Mouse (Mus musculus) CH12.LX (cell line): ENCODE results near the gene Lamtor2. TPM values are rescaled to one million over a fixed set of nuclear protein-coding genes. Genes with fewer than 3 reads are reported as not detected.

ENCODE experiments used
- DNase-seq: peaks from one replicate; pipeline ENCODE4 v3.0.0-alpha.2; 2013; ENCODE audit errors: extremely low read depth
- H3K27ac ChIP-seq: 2 replicates; pipeline ENCODE4 v1.5.1; 2012; ENCODE audit warnings: low read depth, mild to moderate bottlenecking, control low read depth, moderate library complexity; ENCODE audit not compliant: insufficient read depth
- H3K27me3 ChIP-seq: replicated peaks from 2 replicates; pipeline ENCODE3; 2012; ENCODE audit warnings: inconsistent platforms
- H3K36me3 ChIP-seq, 2 experiments: replicated peaks in 1 of 2; 2 replicates each; pipeline versions ENCODE3 to v1.6.1; 2012; ENCODE audit warnings: inconsistent platforms in 1 of 2, low read length in 1 of 2, mild to moderate bottlenecking in 1 of 2, mixed read lengths in 1 of 2, moderate library complexity in 1 of 2; ENCODE audit not compliant: control insufficient read depth in 1 of 2, insufficient read depth in 1 of 2
- H3K4me1 ChIP-seq, 2 experiments: 2 replicates each; pipeline ENCODE4 v1.6.1; 2012; ENCODE audit warnings: inconsistent platforms in 1 of 2, moderate library complexity in 1 of 2; ENCODE audit not compliant: insufficient read depth in 2 of 2, control insufficient read depth in 1 of 2
- H3K4me2 ChIP-seq: 2 replicates; pipeline ENCODE4 v1.6.1; 2012; ENCODE audit warnings: low read depth, mild to moderate bottlenecking, control low read depth; ENCODE audit not compliant: poor library complexity, insufficient read depth, severe bottlenecking
- H3K4me3 ChIP-seq, 3 experiments: fragments of 150-350 bp in 1 of 3; sonication (generic) in 1 of 3; replicated peaks in 1 of 3; 2 replicates each; pipeline versions ENCODE3 to v1.5.1; 2011 to 2012; ENCODE audit warnings: low read depth in 2 of 3, low read length in 2 of 3, mild to moderate bottlenecking in 2 of 3, moderate library complexity in 2 of 3, control low read depth in 1 of 3, improper control_type of control experiment in 1 of 3, inconsistent platforms in 1 of 3, mixed read lengths in 1 of 3; ENCODE audit not compliant: poor library complexity in 1 of 3
- H3K79me2 ChIP-seq: replicated peaks from 2 replicates; pipeline ENCODE4 v1.6.1; 2012; ENCODE audit warnings: mild to moderate bottlenecking, moderate library complexity; ENCODE audit not compliant: control insufficient read depth, poor library complexity, insufficient read depth, severe bottlenecking; ENCODE audit errors: extremely low read depth
- H3K9ac ChIP-seq: 2 replicates; pipeline ENCODE4 v1.6.1; 2012; ENCODE audit warnings: low read depth, mild to moderate bottlenecking, control low read depth, moderate library complexity; ENCODE audit not compliant: insufficient read depth
- H3K9me3 ChIP-seq: replicated peaks from 2 replicates; pipeline ENCODE3; 2012; ENCODE audit warnings: low read length, inconsistent platforms, mixed read lengths
- CHD1 ChIP-seq: IDR thresholded peaks from 2 replicates; pipeline ENCODE4 v1.6.1; 2012; ENCODE audit warnings: low read depth, low read length, improper control_type of control experiment, inconsistent platforms
- CHD2 ChIP-seq: IDR thresholded peaks from 2 replicates; pipeline ENCODE4 v1.6.1; 2011; ENCODE audit warnings: low read length, improper control_type of control experiment
- E2F4 ChIP-seq: IDR thresholded peaks from 2 replicates; pipeline ENCODE4 v1.6.1; 2011; ENCODE audit warnings: low read depth, low read length, improper control_type of control experiment; ENCODE audit not compliant: insufficient replicate concordance
- ELF1 ChIP-seq: IDR thresholded peaks from 2 replicates; pipeline ENCODE4 v1.6.1; 2014; ENCODE audit warnings: low read depth, mild to moderate bottlenecking, inconsistent platforms, low read length, improper control_type of control experiment
- ETS1 ChIP-seq: conservative IDR thresholded peaks from 2 replicates; pipeline ENCODE4 v1.6.1; 2012; ENCODE audit warnings: low read depth, mild to moderate bottlenecking, inconsistent platforms, low read length, improper control_type of control experiment, moderate library complexity
- GABPA ChIP-seq: IDR thresholded peaks from 2 replicates; pipeline ENCODE4 v1.6.1; 2012; ENCODE audit warnings: low read depth, low read length, improper control_type of control experiment, inconsistent platforms; ENCODE audit not compliant: insufficient replicate concordance
- HCFC1 ChIP-seq: IDR thresholded peaks from 2 replicates; pipeline ENCODE4 v1.6.1; 2012; ENCODE audit warnings: low read depth, mild to moderate bottlenecking, inconsistent platforms, low read length, improper control_type of control experiment
- IRF4 ChIP-seq: IDR thresholded peaks from 2 replicates; pipeline ENCODE4 v1.6.1; 2014; ENCODE audit warnings: low read depth, mild to moderate bottlenecking, inconsistent platforms, low read length, improper control_type of control experiment
- JUN ChIP-seq: IDR thresholded peaks from 2 replicates; pipeline ENCODE4 v1.6.1; 2011; ENCODE audit warnings: low read depth, mild to moderate bottlenecking, low read length, improper control_type of control experiment, moderate library complexity; ENCODE audit not compliant: insufficient read depth
- JUND ChIP-seq: conservative IDR thresholded peaks from 2 replicates; pipeline ENCODE4 v1.6.1; 2011; ENCODE audit warnings: low read depth, low read length, improper control_type of control experiment
- MEF2A ChIP-seq: IDR thresholded peaks from 2 replicates; pipeline ENCODE4 v1.6.1; 2014; ENCODE audit warnings: low read depth, mild to moderate bottlenecking, inconsistent platforms, low read length, improper control_type of control experiment, borderline replicate concordance
- NELFE ChIP-seq: IDR thresholded peaks from 2 replicates; pipeline ENCODE4 v1.6.1; 2011; ENCODE audit warnings: low read depth, low read length, improper control_type of control experiment
- NRF1 ChIP-seq: IDR thresholded peaks from 2 replicates; pipeline ENCODE4 v1.6.1; 2014; ENCODE audit warnings: low read depth, mild to moderate bottlenecking, inconsistent platforms, low read length, improper control_type of control experiment, moderate library complexity
- PAX5 ChIP-seq: IDR thresholded peaks from 2 replicates; pipeline ENCODE4 v1.6.1; 2012; ENCODE audit warnings: low read length, inconsistent platforms, mixed read lengths
- POLR2A ChIP-seq: IDR thresholded peaks from 2 replicates; pipeline ENCODE4 v1.6.1; 2011; ENCODE audit warnings: low read depth, mild to moderate bottlenecking, improper control_type of control experiment, low read length
- POLR2AphosphoS2 ChIP-seq: IDR thresholded peaks from 2 replicates; pipeline ENCODE4 v1.6.1; 2011; ENCODE audit warnings: low read depth, low read length, improper control_type of control experiment
- SIN3A ChIP-seq: IDR thresholded peaks from 2 replicates; pipeline ENCODE4 v1.6.1; 2012; ENCODE audit warnings: low read length, improper control_type of control experiment, inconsistent platforms
- SMC3 ChIP-seq: IDR thresholded peaks from 2 replicates; pipeline ENCODE4 v1.6.1; 2011; ENCODE audit warnings: low read depth, low read length, improper control_type of control experiment
- TBP ChIP-seq: conservative IDR thresholded peaks from 2 replicates; pipeline ENCODE4 v1.6.1; 2011; ENCODE audit warnings: low read depth, low read length, improper control_type of control experiment
- TCF12 ChIP-seq: IDR thresholded peaks from 2 replicates; pipeline ENCODE4 v1.6.1; 2014; ENCODE audit warnings: low read depth, mild to moderate bottlenecking, inconsistent platforms, low read length, improper control_type of control experiment
- UBTF ChIP-seq: IDR thresholded peaks from 2 replicates; pipeline ENCODE4 v1.6.1; 2012; ENCODE audit warnings: low read depth, mild to moderate bottlenecking, inconsistent platforms, low read length, improper control_type of control experiment, moderate library complexity
- dilution Hi-C: fragments of 300-500 bp; cut with MboI; formaldehyde crosslinking; loops from 2 replicates; pipeline ENCODE4 v1.14.3; 2020; ENCODE audit warnings: low sequenced_read_pairs; ENCODE audit not compliant: extremely low pct_unique_long_range_greater_than_20kb, extremely low pct_ligation_motif_present
- in situ Hi-C: fragments of 300-500 bp; cut with MboI; formaldehyde crosslinking; loops from 3 replicates; pipeline ENCODE4 v1.14.3; 2019; ENCODE audit warnings: low sequenced_read_pairs, low pct_ligation_motif_present, low pct_unique_long_range_greater_than_20kb, mixed read lengths
- polyA plus RNA-seq: library from polyadenylated mRNA; unstranded; fragments of >175 nt; gene quantifications from 2 replicates; pipeline ENCODE4 v1.2.1, GENCODE M21; 2012; ENCODE audit warnings: low read depth; ENCODE audit not compliant: insufficient read length
- total RNA-seq, 2 experiments: library from RNA; depleted of rRNA; stranded (reverse); fragments of 300-350 nt in 1 of 2; fragments of >200 nt in 1 of 2; gene quantifications; 2 replicates each; pipeline ENCODE4 v1.2.3; 2012 to 2014

Gene Lamtor2
- total and polyA plus RNA-seq, 3 experiments: 44.0 to 96.6 (median 56.0) TPM

DNA sequence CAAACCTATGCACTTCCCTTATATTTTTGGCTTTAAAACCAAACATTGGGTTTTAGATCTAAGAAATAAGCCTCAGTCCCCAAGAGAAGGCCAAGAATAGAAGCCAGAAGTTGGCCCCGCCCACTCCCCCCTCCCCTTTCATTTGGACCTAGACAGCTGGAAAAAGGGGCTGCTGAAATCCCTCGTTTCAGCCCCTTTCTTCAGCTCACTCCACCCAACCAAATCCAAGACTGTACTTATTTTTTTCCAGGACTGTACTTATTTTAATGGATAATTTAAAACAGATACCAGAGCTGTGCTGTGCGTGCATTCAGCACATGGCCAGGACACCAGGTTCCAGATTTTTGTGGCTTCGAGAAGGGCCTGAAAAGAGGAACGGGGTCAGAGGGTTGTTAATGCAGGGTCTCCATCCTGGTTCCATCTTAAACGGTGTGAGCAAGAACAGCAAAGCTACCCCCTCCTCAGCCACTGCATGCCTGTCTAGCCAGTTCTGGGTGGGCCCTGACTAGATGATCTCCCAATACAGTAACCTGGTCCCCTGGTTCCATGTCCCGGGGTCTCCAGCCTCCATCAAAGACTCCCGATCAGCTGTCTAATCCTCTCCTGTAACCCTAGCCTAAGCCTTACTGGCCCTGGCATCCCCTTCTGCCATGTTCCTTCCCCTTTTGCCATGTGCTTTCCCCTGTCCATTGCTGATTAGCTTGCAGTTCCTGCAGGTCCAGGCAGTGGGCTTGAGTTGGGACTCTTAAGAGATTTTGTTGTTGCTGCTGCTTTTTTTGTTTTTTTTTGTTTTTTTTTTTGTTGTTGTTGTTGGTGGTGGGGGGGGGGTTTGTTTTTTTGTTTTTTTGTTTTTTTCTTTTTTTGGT, 48.8 kb downstream of the Lamtor2 start:
- H3K4me3 ChIP-seq: no peak overlapping the region
- peaks cover 10 to 71% of the 10 kb centered on the region in 2 experiments for H3K4me1 ChIP-seq
- no peak overlapping the region for H3K27ac ChIP-seq
- no peaks in the 10 kb centered on the region for H3K9me3 ChIP-seq
- DNase-seq: no peak
- peaks cover 10% of the 10 kb centered on the region for H3K27me3 ChIP-seq
- no peak overlapping the region for H3K4me2 ChIP-seq
- H3K79me2 ChIP-seq: no peaks in the 10 kb centered on the region; the same call in 1 of the 2 replicates
- no peaks in the 10 kb centered on the region for H3K36me3 ChIP-seq
- in situ Hi-C loops (no loop called here), dilution Hi-C loops (no loop called here)
- H3K9ac ChIP-seq: no peak overlapping the region
- TF ChIP-seq E2F4 (no peak), IRF4 (no peak), ETS1 (no peak), SIN3A (no peak)

GRCm38 (mm10) chr3:88503505-88503863, 49.4 kb downstream of the Lamtor2 start:
- Histone ChIP-seq H3K4me1 (peaks cover 10 to 65% of the 10 kb centered on the region in 2 experiments), H3K79me2 (no peaks in the 10 kb centered on the region; the same call in 1 of the 2 replicates), H3K27ac (no peak overlapping the region), H3K9ac (no peak overlapping the region), H3K27me3 (peaks cover 10% of the 10 kb centered on the region), H3K9me3 (no peaks in the 10 kb centered on the region), H3K36me3 (no peaks in the 10 kb centered on the region), H3K4me3 (peak overlapping the region in 1 of 3 experiments; percentile 87), H3K4me2 (peak overlapping the region; percentile 79; the same call in 1 of the 2 replicates)
- in situ Hi-C loops: no loop called here
- DNase-seq: no peak
- TF ChIP-seq CHD2: peak; percentile 34; the same call in 1 of the 2 replicates
- no peak for TF ChIP-seq JUND
- 0 out of 2 replicates have a peak, but pooled peaks have one; percentile 20 for TF ChIP-seq CHD1
- dilution Hi-C loops: no loop called here

DNA sequence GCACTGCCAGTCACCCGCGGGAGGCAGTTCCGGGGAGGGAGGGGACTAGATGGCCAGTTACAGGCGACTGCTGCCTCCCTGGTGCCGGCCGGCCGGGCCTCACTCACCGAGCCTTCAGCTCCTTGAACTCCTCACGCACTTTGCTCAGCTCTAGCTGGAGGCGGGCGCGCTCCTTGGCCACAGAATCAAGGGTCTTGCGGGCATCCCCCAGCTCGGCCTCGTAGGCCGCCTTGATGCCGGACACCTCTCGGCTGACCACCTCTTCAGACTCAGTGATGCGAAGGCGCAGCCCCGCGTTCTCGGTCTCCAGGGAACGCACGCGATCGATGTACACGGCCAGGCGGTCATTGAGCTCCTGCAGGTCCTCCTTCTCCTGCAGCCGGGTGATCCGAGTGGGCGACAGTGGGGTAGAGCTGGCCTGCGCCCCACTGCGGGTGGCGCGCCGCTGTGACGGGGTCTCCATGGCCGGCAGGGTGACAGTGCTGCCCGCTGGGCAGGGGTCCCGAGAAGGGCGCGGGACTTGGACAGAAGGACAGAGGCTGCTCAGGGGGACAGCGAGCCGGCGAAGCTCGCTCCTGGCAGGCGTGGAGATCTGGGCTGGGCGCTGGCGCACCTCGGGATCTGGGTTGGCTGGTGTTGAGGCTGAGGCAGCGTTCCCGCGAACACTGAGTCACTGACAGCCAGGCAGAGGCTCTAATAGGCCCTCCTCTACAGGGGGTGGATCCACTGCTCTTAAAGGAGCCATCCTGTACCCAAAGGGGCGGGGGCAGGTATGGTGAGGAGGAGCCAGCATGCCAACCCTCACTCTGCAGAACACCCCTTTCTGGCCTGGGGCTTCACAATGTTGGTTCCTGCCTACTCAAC, 50.0 kb downstream of the Lamtor2 start:
- peaks cover 10% of the 10 kb centered on the region for H3K27me3 ChIP-seq
- peak overlapping the region; percentile 79 for H3K4me2 ChIP-seq
- H3K79me2 ChIP-seq: no peaks in the 10 kb centered on the region; the same call in 1 of the 2 replicates
- peak; percentile 87 for DNase-seq
- peak overlapping the region; percentile 62 to 87 (median 87) for H3K4me3 ChIP-seq
- peaks cover 0 to 6% of the 10 kb centered on the region in 2 experiments for H3K36me3 ChIP-seq
- dilution Hi-C loops (no loop called here), in situ Hi-C loops (no loop called here)
- H3K9ac ChIP-seq: peak overlapping the region; percentile 64
- H3K9me3 ChIP-seq: no peaks in the 10 kb centered on the region
- no peak overlapping the region for H3K27ac ChIP-seq
- peaks cover 10 to 60% of the 10 kb centered on the region in 2 experiments for H3K4me1 ChIP-seq
- TF ChIP-seq POLR2A (peak; percentile 89), NELFE (peak; percentile 72; the same call in 1 of the 2 replicates), SIN3A (peak; percentile 73), SMC3 (no peak), TBP (peak; percentile 90), MEF2A (no peak), IRF4 (no peak), POLR2AphosphoS2 (no peak; the same call in 1 of the 2 replicates), JUN (no peak), UBTF (no peak), TCF12 (peak; percentile 46; the same call in 1 of the 2 replicates), HCFC1 (peak; percentile 32), CHD1 (no peak), ELF1 (no peak), PAX5 (no peak), JUND (no peak), NRF1 (no peak), GABPA (no peak)
